Mouse (Mus musculus): ENCODE results near the gene Atp6v1d.

DNA sequence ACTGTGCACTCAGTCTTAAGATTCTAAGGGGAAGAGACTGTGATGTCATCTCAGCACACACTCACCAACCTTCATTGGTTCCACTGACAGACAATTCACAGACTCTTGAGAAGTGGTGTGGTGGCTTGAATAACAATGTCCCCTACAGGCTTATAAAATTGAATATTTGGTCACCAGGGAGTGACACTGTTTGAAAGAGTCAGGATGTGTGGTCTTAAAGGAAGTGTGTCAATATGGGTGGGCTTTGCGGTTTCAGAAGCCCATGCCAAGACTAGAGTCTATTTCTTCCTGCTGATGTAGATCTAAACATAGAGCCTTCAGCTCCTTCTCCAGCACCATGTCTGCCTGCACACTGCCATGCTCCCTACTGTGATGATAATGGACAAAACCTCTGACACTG, 36.4 kb upstream of the Atp6v1d start:
- TF ChIP-seq CTCF (IDR thresholded peaks at IDR 0.05; ENCODE audit: extremely low read depth, insufficient read length, insufficient replicate concordance, low read depth, low read length) = no peak
- no peak for TF ChIP-seq POLR2A (IDR thresholded peaks at IDR 0.05; ENCODE audit: low read depth, low read length)
